Comparison of ENCODE assay signal across 8 mouse cellular contexts in genomic region chr13:17837610-17838483, GRCm38 (mm10). TPM values are rescaled to one million over a fixed set of nuclear protein-coding genes. Genes with fewer than 3 reads are reported as not detected.
DNase-seq lines count a peak whose midpoint lies in the region; ATAC-seq lines count a peak whose summit lies in the region.

No protein-coding gene starts in this region.

- H3K4me2 ChIP-seq in neural tube, embryonic 15.5 days: no peak overlapping the region; the same call in 1 of the 2 replicates
- no peak overlapping the region for H3K4me2 ChIP-seq in hindbrain, embryonic 14.5 days (replicated peaks)
- no peak overlapping the region for H3K4me2 ChIP-seq in midbrain, embryonic 14.5 days (ENCODE audit: low read length)

- 0 out of 2 replicates have a peak, but pooled peaks cover 4% of the 10 kb centered on the region for H3K4me1 ChIP-seq in neural tube, embryonic 15.5 days
- no peaks in the 10 kb centered on the region for H3K4me1 ChIP-seq in hindbrain, embryonic 14.5 days (replicated peaks; ENCODE audit: control insufficient read depth, insufficient read depth, low read length)
- no peaks in the 10 kb centered on the region for H3K4me1 ChIP-seq in midbrain, embryonic 14.5 days (ENCODE audit: control insufficient read depth, insufficient read depth, low read length)

- ATAC-seq in neural tube, embryonic 15.5 days (ENCODE audit: low FRiP score): no peak; the same call in none of the 2 replicates
- no peak; the same call in 1 of the 2 replicates for ATAC-seq in hindbrain, embryonic 14.5 days (ENCODE audit: low FRiP score)
- peak; percentile 40; the same call in 1 of the 2 replicates for ATAC-seq in midbrain, embryonic 14.5 days (ENCODE audit: low FRiP score, low TSS enrichment)

- peak; percentile 49 for DNase-seq in neural tube, embryonic 10.5 days (ENCODE audit: extremely low spot score, low spot score)
- DNase-seq in NIH3T3 (ENCODE audit: low read depth): peak; percentile 73
- DNase-seq in embryo, embryonic 9.5 days (ENCODE audit: extremely low spot score): peak; percentile 49
- peak; percentile 76 for DNase-seq in hindbrain, embryonic 14.5 days (ENCODE audit: low spot score)
- peak; percentile 35 to 63 for DNase-seq in left cerebral cortex, postnatal 25 days (ENCODE audit: low spot score in 2 of 2)
- peak; percentile 79 for DNase-seq in midbrain, embryonic 14.5 days
- no peak for DNase-seq in natural killer cell, adult 2 months (ENCODE audit: low spot score in 2 of 2)

- no peak overlapping the region for H3K9ac ChIP-seq in neural tube, embryonic 15.5 days (replicated peaks)
- H3K9ac ChIP-seq in hindbrain, embryonic 14.5 days: no peak overlapping the region
- H3K9ac ChIP-seq in midbrain, embryonic 14.5 days (replicated peaks; ENCODE audit: low read length): no peak overlapping the region

- H3K36me3 ChIP-seq in neural tube, embryonic 15.5 days: no peaks in the 10 kb centered on the region
- no peaks in the 10 kb centered on the region for H3K36me3 ChIP-seq in hindbrain, embryonic 14.5 days (replicated peaks; ENCODE audit: control insufficient read depth, insufficient read depth)
- no peaks in the 10 kb centered on the region for H3K36me3 ChIP-seq in midbrain, embryonic 14.5 days (ENCODE audit: control insufficient read depth, insufficient read depth, low read length)

- WGBS in neural tube, embryonic 15.5 days: 44% methylated on average over 16 of the region's 16 CpGs
- whole genome bisulfite sequencing in hindbrain, embryonic 14.5 days: 47% methylated on average over 16 of the region's 16 CpGs
- 45% methylated on average over 16 of the region's 16 CpGs for WGBS in midbrain, embryonic 14.5 days

- intact Hi-C loops in left cerebral cortex, postnatal 25 days (cut with DNase I): loop anchor here (1.0 kb wide), 1 partner anchor 145 kb away; no protein-coding TSS in a partner anchor

- H3K4me3 ChIP-seq in neural tube, embryonic 15.5 days (replicated peaks): no peak overlapping the region
- no peak overlapping the region for H3K4me3 ChIP-seq in hindbrain, embryonic 14.5 days (replicated peaks; ENCODE audit: low read length)
- H3K4me3 ChIP-seq in midbrain, embryonic 14.5 days (replicated peaks; ENCODE audit: low read depth, low read length): no peak overlapping the region

- H3K27ac ChIP-seq in neural tube, embryonic 15.5 days (replicated peaks): no peak overlapping the region
- no peak overlapping the region for H3K27ac ChIP-seq in hindbrain, embryonic 14.5 days
- H3K27ac ChIP-seq in midbrain, embryonic 14.5 days (replicated peaks; ENCODE audit: low read depth, low read length): no peak overlapping the region

- H3K27me3 ChIP-seq in neural tube, embryonic 15.5 days (replicated peaks): no peaks in the 10 kb centered on the region
- no peaks in the 10 kb centered on the region for H3K27me3 ChIP-seq in hindbrain, embryonic 14.5 days (ENCODE audit: control insufficient read depth, insufficient read depth, low read length)
- no peaks in the 10 kb centered on the region for H3K27me3 ChIP-seq in midbrain, embryonic 14.5 days (ENCODE audit: control insufficient read depth, insufficient read depth, low read length)

- no peaks in the 10 kb centered on the region for H3K9me3 ChIP-seq in neural tube, embryonic 15.5 days (replicated peaks)
- H3K9me3 ChIP-seq in hindbrain, embryonic 14.5 days (ENCODE audit: control insufficient read depth, low read length): no peaks in the 10 kb centered on the region
- H3K9me3 ChIP-seq in midbrain, embryonic 14.5 days (ENCODE audit: control insufficient read depth, low read length): no peaks in the 10 kb centered on the region

RNA-seq across cellular contexts. Expression of gene Cdk13, which starts 33.0 kb away (rescaled TPM):
- 16.4 and 16.5 TPM in 2 replicates for polyA plus RNA-seq in neural tube, embryonic 15.5 days (2015; fragmentation: Nextera tagmentation; extraction: Ambion mirVana)
- 18.0 and 20.3 TPM in 2 replicates for polyA plus RNA-seq in hindbrain, embryonic 14.5 days (2014; fragmentation: Nextera tagmentation; extraction: Ambion mirVana)
- 10 to 100 TPM; 56.7 to 56.9 TPM for total RNA-seq in left cerebral cortex, postnatal 25 days (2021)
- polyA plus RNA-seq in midbrain, embryonic 14.5 days (2014; fragmentation: Nextera tagmentation; extraction: Ambion mirVana): 21.0 and 21.1 TPM in 2 replicates

Comparison
In these comparisons a context has a peak if more than half of its experiments do, and no peak if none do; other contexts are left out.
1. DNase-seq: peak in neural tube, embryonic 10.5 days (single experiment), NIH3T3 (single experiment), embryo, embryonic 9.5 days (single experiment), hindbrain, embryonic 14.5 days (single experiment), left cerebral cortex, postnatal 25 days (2 of 2) and midbrain, embryonic 14.5 days (single experiment); none in natural killer cell, adult 2 months (0 of 2).